Mouse (Mus musculus): Measurements from ENCODE around the gene Tmem117.

DNA sequence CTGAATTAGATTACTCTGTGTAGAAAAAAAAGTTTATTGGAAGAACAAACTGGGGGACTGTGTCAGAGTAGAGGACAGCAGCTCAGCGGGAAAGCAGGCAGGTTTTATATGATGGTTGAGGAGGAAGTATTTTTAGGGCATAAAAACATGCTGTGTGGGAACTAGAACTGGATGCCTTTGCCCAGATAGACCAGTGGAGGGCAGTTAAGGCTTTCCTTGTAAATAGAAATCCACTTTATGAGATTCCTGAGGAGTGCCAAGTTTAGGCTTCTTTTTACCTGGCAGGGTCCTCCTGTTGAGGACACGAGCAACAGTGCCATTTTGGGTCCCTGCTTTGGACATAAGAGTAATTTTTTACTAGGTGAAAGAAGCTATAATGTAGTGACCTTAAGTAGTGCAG lies 218.5 kb downstream of the Tmem117 start:
- TF ChIP-seq CTCF (IDR thresholded peaks at IDR 0.05; ENCODE audit: extremely low read depth, insufficient read length, insufficient replicate concordance, low read depth, low read length) (no peak), POLR2A (IDR thresholded peaks at IDR 0.05; ENCODE audit: low read depth, low read length) (no peak)

Data from small intestine, adult 2 months (tissue).